Mouse (Mus musculus): ENCODE measurements around the gene Gtf3c1. TPM values are rescaled to one million over a fixed set of nuclear protein-coding genes. Genes with fewer than 3 reads are reported as not detected.
"Not testable (repeated sequence)": the region's sequence is repeated elsewhere in the genome, so short reads cannot be mapped to it uniquely, and the experiment has no call there.

Gtf3c1 gene
- polyA plus RNA-seq (2017; shearing (Covaris generic)), result 10 to 100 TPM; 17.8 to 21.3 TPM

DNA sequence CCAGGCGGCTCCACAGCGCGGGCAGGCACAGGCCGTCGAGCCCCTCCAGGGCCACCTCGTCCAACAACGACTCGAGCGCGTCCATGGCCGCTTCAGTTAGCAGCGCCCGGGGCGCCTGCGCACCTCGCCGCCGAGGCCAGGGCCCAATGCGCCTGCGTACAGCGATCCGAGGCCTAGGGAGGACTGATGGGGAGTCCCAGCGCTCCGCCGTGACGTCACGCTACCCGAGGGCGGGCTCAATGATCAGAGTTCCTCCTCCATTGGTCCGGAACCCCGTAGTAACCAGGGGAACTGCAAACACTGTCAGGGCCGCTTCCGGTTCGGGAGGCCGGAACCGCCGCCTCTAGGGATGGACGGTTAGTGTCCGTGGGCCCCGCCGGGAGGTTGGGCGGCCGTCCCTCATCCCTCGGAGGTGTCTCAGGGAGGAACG, at the start of gene Gtf3c1, which contains the start of gene D430042O09Rik:
Gene Gtf3c1, minus strand, starts transcription at position 188 of the 430 bp plus-strand sequence.
Gene D430042O09Rik, plus strand, starts transcription at position 296 of the 430 bp plus-strand sequence.
- peak; percentile 99 for ATAC-seq

DNA sequence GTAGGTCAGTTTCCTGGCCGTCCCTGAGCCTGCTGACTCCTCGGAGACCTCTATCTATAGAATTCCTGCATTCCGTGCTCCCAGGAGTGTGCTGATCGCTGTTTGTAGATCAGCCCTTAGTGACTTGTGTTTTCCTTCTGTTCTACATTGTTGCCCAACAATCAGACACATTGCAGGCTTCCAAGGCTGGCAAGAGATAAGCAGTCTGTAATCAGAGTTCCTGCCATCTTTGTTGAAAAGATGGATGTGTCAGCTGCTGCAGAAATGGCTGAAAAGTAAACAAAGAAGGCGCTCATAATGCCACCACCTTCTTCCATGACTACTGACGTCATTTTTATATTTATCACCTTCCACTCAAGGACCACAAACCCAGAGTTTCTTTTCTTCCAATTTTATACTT, 49.2 kb upstream of the Gtf3c1 start:
- no peak for ATAC-seq

DNA sequence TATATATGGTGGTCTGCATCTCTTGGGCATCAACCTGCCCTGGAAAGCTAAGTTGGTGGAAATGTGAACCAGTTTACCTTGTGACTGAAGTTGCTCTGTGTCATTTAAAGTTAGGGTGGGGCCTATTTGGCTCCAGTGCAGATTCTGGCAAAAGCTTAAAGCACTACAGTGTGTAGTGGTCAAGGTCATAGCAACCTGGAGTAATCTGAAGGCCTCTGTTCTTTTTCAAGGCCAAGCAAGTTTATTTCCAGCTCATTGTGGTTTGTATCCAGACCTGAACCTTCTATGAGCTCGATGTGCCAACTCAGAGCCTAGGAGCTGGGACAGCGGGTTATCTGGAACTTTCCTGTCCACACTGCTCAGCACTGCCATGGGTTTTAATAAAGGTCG, 45.7 kb upstream of the Gtf3c1 start:
- no peak for ATAC-seq

DNA sequence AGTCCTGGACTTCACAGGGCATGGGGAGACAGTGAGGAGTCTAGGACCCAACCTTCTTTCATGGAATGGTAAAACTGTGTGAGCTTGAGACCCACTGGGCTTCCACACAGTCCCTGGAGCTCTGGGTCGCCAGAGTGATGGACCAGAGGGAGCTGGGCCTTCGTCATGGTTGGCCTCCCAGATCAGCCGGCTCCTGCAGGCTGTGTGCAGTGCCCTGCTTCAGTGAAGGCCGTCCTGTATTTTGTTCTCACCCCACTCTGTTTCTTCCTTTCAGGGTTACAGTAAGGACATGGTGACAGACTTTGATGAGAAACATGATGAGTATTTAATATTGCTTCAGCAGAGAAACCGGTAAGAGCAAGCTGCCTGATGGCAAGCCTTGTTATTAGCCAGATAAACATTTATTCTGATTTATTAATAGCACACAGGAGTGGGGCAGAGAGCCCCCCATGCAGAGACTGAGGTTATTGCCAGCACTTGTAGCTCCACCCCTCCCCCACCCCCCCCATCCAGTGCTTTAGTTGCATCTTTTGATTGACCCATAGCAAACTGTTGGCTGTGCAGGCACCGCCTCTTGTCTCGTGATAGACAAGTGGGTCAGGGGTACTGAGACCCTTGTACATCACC, 45.2 kb upstream of the Gtf3c1 start:
- no peak for ATAC-seq

DNA sequence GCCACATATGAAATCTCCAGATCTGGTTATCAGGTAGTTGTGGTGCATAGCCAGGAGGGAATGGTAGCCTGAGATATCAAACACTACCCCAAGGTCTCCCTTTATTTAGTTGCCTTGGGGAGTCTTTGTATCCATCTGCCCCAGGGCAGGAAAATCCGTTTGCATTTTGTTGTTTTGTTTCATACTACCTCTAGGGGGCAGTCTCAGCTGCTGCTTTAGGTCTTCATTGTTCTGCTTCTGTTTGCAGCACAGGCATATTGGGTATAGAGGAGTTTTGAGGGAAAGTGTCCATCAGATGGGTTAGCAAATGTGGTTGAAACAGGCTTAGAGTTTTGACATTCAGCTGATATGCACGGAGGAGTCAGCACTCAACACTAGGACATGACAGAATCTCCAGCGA, 40.6 kb upstream of the Gtf3c1 start:
- no peak for ATAC-seq

DNA sequence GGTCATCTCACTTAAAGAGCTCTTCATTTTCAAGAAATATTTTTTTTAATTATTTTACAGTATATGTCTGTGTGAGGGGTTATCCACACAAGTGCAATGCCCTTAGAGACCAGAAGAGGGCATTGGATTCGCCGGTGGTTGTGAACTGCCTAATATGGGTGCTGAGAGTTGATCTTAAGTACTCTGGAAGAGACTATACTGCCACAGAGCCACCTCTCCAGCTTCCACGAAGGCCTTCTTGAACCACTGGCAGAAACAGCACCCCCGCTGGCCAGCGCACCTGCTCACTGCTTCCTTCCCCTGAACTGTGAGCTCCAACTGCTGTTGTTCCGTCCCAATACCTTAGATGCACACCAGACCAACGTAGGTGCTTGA, 39.7 kb upstream of the Gtf3c1 start:
- ATAC-seq, result no peak

DNA sequence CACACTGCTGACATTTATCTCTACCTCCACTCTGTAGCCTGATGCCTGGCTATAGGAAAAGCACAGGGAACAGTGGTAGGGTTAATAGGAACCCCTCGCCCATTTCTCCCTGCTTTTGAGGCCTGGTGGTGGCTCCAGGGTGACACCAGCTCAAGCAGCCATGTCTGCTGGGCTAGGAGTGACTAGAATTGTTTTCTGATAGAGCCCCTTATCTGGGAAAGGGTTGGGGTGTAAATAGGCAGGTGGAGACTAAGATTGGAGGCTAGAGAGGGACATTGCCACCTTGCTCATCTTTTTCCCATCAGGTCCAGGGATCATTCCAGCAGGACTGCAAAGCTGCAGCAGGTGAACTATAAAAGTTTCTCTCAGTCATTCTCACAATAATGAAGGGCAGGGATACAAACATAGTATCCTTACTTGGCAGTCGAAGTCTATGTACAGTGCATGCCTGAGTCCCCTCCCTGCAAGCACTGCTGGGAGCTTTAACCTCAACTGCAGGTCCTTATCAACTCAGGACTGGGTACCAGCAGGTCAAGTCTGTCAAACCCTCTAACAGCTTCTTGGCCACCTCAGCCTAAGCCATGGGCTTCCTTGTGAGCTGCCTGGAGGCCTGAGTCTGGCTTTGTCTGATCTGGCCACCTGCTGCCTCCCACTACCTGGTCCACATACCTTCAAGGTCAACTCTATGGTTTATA, 39.2 kb upstream of the Gtf3c1 start:
- no peak for ATAC-seq

DNA sequence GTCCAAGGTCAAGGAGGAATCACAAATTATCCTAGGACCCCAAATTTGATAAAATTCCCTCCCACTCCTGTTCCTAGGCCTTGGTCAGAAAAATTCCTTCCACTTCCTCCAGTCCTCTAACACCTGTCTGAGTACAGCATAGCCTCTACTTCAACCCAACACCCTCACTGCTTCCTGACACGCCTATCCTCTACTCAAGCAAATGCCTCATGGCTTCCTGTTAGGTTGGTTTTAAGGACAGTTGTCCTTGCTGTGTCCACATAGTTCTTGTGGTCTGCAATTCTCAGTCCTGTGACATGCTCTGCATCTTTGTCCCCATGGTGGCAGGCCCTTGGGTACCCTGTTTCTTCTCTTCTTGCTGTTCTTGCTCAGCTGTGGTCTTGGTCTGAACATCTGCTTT, 37.2 kb upstream of the Gtf3c1 start:
- no peak for ATAC-seq

DNA sequence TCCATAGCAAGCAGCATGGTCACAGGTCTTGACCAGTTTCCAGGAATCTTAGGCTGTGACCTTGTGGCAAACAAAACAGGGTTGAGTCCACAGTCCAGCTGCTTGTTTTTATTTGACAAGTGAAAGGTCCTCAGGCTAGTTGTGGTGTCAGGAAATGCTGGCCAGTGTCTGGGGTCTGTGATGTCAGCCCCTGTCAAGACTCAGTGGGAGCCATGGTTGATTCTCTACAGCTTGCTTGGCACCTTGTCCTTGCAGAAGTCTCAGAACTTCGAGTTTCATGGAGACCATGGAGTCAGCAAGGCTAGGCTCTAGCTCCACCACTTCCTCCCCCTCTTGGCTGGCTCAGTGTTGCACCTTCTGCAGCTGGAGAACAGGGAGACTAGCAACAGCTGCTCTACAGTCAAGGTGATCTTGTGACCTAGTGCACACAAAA, 33.7 kb upstream of the Gtf3c1 start:
- no peak for ATAC-seq

DNA sequence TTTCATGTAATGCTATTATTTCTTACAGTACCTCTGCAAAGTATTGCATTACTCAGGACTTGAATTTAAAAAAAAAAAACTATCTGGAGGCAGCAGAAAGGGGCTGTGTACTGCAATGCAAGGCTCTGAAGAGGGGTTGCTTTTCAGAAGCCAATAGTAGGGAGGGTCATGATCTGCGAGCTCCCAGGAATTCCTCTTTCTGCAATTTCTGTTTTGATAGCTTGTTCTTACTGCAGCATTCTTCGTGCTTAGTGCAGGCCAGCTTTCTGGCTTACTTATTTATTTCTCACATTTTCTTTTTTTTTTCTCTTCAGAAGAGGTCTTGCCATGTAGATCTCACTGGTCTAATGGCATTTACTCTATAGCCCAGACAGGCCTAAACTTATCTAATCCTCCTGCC, 32.9 kb upstream of the Gtf3c1 start:
- no peak for ATAC-seq

DNA sequence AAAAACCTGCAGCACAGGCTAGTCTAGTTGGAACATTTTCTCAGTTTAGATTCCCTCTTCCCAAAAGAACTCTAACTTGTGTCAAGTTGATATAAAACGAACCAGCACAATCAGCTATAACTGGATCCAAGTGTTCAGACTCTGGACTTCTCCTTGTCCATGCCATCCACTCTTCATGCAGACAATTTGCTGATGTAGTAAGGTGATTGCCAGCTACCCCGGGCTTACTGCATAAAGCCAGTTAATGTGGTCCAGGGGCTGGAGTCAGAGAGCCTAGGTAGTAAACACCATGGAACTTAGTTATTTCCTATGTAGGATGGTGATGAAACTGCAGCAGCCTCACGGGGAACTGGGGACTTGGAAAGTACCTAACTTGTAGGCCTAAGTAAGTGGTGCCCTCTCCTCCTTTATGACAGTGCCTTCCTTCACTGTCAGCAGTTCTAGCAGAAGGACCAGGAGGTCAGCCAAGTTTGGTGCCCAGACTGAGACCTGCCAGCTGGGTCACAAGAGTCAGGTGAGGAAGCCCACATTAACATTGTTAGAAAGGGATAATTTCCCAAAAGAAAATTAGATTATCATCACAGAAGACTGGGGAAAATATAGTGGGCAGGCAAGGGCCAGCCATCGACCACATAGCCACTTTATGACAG, 28.9 kb upstream of the Gtf3c1 start:
- ATAC-seq, result no peak

DNA sequence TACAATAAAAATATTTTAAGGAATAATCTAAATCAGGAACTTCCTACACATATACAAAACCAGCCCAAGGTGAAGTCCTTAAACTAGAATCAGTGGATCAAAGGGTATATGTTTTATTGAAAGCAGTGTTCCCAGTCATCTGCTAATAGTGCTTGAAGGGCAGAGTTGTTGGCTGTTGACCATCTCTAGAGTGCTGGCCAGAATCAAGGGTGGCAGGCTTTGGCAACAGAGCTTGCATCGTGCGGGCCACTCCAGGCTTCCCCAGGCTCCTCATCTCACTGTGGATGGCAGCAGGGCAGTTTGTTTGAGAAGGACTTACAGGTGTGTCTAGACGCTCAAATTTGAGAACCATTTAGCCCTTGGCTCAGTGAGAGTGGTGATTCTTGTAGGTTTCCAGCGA, 26.2 kb upstream of the Gtf3c1 start:
- no peak for ATAC-seq

DNA sequence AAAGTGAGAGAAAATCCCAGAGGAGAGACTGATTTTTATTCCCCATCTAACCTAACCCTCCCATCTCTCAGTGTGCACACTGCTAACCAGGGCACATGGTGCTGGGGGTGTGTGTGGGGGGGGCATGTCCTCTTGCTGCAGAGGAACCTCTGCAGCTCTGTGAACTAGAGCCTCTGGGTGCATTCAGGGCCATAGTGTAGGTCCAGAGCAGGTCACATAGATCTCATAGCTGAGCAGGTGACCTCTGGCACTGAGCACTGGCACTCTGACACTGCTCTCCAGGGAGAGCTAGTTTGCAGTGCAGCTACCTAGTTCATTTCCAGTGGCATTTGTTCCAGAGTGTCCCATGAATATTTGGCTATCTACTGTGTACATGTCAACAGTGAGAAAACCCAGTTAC, 24.1 kb upstream of the Gtf3c1 start:
- ATAC-seq, result no peak

DNA sequence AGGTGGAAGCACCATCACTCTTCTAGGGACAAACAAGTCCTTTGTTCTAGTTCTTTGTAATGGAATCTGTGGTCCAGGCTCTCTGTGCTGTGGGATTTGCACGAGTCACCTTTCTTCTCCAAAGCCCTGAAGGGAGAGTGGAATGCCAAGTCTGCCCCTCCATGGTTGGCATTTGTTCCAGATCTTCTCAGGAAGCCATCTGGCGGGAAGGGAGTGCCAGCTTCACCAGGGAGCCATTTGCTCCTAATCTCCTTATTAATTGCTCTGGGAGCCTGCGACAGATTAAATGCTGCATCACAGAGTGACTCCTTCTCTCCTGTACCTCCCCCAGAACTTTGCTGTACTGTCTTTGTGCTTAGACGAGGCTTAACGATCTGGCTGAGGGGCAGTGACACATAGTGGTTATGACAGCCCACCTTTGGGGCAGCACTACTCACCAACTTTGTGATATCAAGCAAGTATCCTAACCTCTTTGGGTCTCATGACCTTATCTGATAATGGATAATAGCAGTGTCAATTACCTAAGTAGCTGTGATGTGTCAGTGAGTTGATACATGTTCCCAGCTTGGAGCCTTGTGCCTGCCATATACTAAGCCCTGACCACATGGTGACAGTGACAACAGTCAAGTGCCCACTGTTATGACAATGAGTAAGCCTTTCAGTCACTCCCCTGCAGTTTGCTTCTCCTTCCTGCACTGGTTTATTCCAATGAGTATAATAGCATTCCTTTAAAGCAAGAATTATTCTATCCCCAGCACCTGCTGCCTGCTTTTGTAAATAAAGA, 15.8 kb upstream of the Gtf3c1 start:
- no peak for ATAC-seq

DNA sequence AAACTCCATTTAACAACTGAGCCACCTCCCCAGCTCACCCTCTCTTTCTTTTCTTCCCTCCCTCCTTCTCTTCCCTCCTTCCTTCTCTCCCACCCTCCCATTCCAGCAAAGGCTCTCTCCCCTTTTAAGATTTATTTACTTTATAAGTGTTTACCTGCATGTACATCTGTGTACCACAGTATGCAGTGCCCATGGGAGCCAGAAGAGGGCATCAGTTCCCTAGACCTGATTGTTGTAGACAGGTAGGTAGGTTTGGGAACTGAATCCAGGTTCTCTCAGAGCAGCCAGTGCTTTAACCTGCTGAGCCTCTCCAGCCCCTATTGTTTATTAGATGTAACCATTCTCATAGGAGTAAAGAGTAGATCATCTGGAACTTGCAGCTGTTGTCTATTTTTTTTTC, 14.5 kb upstream of the Gtf3c1 start:
- no peak for ATAC-seq

DNA sequence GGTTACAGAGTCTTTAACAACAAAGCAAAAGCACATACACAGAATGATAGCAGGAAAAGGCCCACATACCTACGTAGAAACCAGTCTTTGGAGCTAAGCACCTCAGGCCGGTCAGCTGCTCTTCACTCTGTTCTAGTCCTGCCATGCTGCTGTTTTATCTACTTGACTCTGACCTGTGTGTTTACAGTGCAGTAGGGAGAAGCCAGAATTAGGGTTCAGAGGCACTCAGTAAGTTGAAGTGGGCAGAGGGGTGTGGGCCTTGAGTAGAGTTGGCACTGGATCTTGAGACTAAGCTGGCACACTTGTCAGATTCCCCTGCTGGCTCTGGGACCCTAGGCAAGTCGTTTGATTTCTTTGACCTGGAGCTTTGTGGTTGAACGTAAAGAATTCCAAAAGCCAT, 13.5 kb upstream of the Gtf3c1 start:
- ATAC-seq, result no peak

DNA sequence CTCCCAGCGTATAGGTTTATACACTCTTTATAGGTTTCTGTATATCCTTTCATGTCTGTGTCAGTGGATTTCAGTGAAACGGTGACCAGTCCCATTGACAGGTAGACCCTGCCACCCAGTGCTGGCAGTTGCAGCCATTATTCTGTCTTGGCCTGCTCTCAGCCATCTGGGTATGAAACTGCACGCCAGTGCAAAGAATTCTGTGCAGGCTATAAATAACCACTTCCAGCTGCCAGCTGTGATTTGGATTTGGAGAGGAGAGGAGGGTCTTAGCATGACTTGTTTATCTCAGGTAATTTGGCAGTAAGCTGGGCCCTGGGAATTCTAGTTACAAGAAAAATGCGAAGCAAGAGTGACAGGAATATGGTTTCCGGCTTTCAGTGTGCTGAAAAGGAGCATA, 12.8 kb upstream of the Gtf3c1 start:
- no peak for ATAC-seq

DNA sequence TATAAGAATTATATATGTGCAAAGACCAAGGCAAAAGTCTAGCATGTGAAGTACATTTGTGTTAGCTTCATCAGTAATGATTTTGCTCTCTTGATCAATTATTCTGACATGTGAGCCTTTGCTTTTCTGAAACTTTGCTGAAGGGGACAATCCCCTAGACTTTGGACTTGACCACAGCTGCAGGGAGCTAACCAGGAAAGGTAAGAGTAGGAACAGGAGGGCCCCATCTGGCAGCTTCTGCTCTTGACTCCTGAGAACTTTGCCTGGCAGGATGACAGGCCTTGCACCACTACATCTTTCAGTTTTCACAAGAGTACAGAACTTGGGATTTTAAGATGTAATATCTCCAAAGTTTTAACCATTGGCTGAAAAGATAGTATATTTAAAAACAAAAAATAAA, 10.0 kb upstream of the Gtf3c1 start:
- ATAC-seq, result no peak

DNA sequence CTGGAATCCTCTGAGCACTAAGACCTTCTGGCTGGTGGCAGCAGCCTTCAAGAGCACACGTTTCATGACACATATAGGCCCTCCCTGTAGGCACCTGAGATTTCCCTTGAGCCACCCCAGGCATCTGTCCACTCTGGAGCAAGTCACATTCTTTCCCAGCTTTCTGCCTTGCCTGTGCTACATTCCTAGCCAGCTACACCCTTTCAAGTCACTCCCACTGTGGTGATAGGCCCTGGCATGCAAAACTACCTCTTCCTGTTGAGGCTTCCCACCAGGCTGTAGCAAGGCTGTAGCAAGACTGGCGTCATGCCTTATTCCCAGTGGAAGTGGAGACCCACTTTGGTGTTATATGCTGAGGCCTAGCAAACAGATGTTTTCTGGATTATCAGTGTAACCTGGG, 9.1 kb upstream of the Gtf3c1 start:
- ATAC-seq, result no peak

DNA sequence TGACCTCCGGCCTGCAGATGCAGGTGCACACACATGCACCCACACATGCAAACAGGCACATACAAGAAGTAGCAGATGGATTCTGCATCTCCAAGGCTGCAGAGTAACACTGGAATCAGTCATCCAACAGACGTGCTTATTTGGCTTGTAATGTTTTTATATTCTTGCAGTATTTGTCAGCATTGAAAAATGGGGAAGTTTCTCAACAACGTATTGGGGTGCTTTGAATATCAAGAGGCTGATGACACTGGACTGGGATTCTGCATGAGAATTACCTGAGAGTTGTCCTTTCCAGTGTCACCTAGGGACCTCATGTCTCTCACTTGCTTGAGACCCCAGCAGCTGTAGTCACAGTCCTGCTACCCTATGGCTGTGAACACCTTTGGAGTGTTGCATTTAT, 7.2 kb upstream of the Gtf3c1 start:
- ATAC-seq, result no peak

DNA sequence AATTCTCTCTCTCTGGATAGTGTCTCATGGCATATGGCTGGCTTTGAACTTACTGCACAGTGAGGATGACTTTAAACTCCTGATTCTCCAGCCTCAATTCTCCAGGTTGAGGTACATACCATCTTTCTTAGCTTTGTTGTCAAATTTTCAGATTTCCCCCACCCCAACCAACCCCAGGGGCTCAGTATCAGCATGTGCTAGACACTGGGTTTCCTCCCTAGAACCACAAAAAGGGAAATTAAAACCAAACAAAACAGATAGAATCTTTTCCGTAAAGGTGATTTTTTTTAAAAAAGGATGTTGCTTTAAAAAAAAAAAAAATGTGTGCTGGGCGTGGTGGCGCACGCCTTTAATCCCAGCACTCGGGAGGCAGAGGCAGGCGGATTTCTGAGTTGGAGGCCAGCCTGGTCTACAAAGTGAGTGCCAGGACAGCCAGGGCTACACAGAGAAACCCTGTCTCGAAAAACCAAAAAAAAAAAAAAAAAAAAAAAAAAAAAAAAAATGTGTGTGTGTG, 6.0 kb upstream of the Gtf3c1 start:
- not testable (repeated sequence) for ATAC-seq

DNA sequence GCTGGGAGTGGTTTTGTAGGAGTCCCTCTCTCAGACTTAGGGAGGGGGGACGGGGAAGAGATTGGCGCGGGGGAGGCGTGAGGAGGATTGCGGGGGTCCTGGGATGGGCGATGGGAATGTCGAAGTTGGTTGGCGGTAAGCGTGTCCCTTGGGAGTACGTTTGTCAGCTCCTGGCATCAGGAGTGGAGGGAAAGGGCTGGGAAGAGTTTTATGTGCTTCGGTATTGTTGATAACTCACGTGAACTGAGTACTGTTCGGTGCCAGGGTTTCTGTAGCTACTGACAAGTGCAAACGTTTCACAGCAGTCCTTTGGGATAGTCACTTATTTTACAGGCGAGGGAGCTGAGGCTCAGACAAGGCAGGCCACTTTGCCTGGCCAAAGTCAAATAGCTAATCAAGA, 520 bp upstream of the Gtf3c1 start:
- ATAC-seq, result no peak

DNA sequence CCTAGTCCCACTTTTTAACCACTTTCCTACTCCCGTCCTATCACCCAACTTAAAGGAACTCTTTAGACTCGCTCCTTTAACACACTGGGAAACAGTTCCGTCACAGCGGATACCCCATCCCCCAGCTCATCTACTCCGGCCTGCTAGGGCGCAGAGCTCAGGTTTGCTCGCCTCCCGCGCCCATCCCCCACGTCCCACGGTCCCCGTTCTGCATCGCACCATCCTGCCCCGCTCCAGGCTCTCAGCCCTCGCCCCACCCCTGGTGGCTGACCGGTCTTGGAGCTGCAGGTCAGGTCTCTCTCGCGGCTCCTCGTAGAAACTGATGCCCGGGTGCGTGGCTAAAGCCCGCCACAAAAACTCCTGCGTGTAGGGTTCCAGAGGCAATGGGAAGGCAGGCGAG, 394 bp downstream of the Gtf3c1 start:
- ATAC-seq, result peak; percentile 32

Data from activated CD4-positive, CD25-positive, alpha-beta regulatory T cell, adult 4 months (primary cell).